Mouse (Mus musculus) hindbrain, embryonic 14.5 days (tissue): ENCODE data around the gene Arih1. TPM values are rescaled to one million over a fixed set of nuclear protein-coding genes. Genes with fewer than 3 reads are reported as not detected.
"Not testable (repeated sequence)": the region's sequence is repeated elsewhere in the genome, so short reads cannot be mapped to it uniquely, and the experiment has no call there.

Experiments used
- ATAC-seq: fragments of 200-750 bp; cut with Nextera tagmentation; 2 replicates; pipeline ENCODE4 v1.8.0; 2017; ENCODE audit warnings: moderate number of reproducible peaks, mild to moderate bottlenecking, moderate TSS enrichment, moderate library complexity; ENCODE audit not compliant: low FRiP score
- DNase-seq: peaks from one replicate; pipeline ENCODE4 v3.0.0-alpha.2; 2015; ENCODE audit warnings: low spot score
- H3K27ac ChIP-seq: fragments of 300-500 bp; sonication (generic); 2 replicates; pipeline ENCODE4 v1.5.1; 2014; ENCODE audit warnings: mild to moderate bottlenecking, moderate library complexity
- H3K27me3 ChIP-seq: fragments of 300-500 bp; sonication (generic); 2 replicates; pipeline ENCODE4 v1.6.1; 2014; ENCODE audit warnings: mild to moderate bottlenecking, low read length, mixed read lengths; ENCODE audit not compliant: control insufficient read depth, insufficient read depth
- H3K36me3 ChIP-seq: fragments of 300-500 bp; sonication (generic); replicated peaks from 2 replicates; pipeline ENCODE4 v1.6.1; 2014; ENCODE audit not compliant: control insufficient read depth, insufficient read depth
- H3K4me1 ChIP-seq: fragments of 300-500 bp; sonication (generic); replicated peaks from 2 replicates; pipeline ENCODE4 v1.6.1; 2014; ENCODE audit warnings: antibody characterized with exemption, low read length, mixed read lengths; ENCODE audit not compliant: control insufficient read depth, insufficient read depth
- H3K4me2 ChIP-seq: fragments of 300-500 bp; sonication (generic); replicated peaks from 2 replicates; pipeline ENCODE4 v1.6.1; 2014; ENCODE audit warnings: mild to moderate bottlenecking, moderate library complexity
- H3K4me3 ChIP-seq: fragments of 300-500 bp; sonication (generic); replicated peaks from 2 replicates; pipeline ENCODE4 v1.5.1; 2014; ENCODE audit warnings: mild to moderate bottlenecking, low read length
- H3K9ac ChIP-seq: fragments of 300-500 bp; sonication (generic); 2 replicates; pipeline ENCODE4 v1.6.1; 2014
- H3K9me3 ChIP-seq: fragments of 300-500 bp; sonication (generic); 2 replicates; pipeline ENCODE4 v1.6.1; 2016; ENCODE audit warnings: low read length; ENCODE audit not compliant: control insufficient read depth
- WGBS: fragments of 180-500 bp; shearing (Covaris S2); extraction: QIAGEN DNeasy Blood & Tissue Kit; methylation state at CpG from one replicate; pipeline ENCODE4 v1.1.7; 2014; 5-methylcytosine and 5-hydroxymethylcytosine counted together
- polyA plus RNA-seq: library from polyadenylated mRNA; unstranded; fragments of >200 nt; fragmentation: Nextera tagmentation; extraction: Ambion mirVana; gene quantifications from 2 replicates; pipeline ENCODE4 v1.2.1, GENCODE M21; 2014

The Arih1 gene
- polyA plus RNA-seq, 1 experiment from 2014 or later, result 18.0 TPM

GRCm38 (mm10) chr9:59358041-59358440 lies 128.4 kb downstream of the Arih1 start:
- 70% methylated on average over 1 of the region's 1 CpGs for WGBS
- not testable (repeated sequence) for H3K36me3 ChIP-seq, H3K4me3 ChIP-seq, H3K9ac ChIP-seq, ATAC-seq, DNase-seq, H3K27ac ChIP-seq, H3K4me2 ChIP-seq, H3K27me3 ChIP-seq, H3K9me3 ChIP-seq, H3K4me1 ChIP-seq

- H3K27me3 ChIP-seq, result no peaks in the 10 kb centered on the region
- H3K27ac ChIP-seq, result peak within 1 kb of the TSS; percentile 87
- H3K4me1 ChIP-seq, result peaks cover 9% of the 10 kb centered on the region
- H3K36me3 ChIP-seq, result no peaks in the 10 kb centered on the region
- H3K9ac ChIP-seq, result peak within 1 kb of the TSS; percentile 87
- H3K4me3 ChIP-seq, result peak within 1 kb of the TSS; percentile 81
- H3K9me3 ChIP-seq, result no peaks in the 10 kb centered on the region
- DNase-seq, result peak; percentile 80
- WGBS, result 2% methylated on average over 31 of the region's 32 CpGs
- peak within 1 kb of the TSS; percentile 79 for H3K4me2 ChIP-seq
- peak; percentile 92 for ATAC-seq
These were observed 133.2 kb downstream of the Arih1 start, which contains the start of gene Bbs4 for GRCm38 (mm10) chr9:59353253-59353639. TSS of gene Bbs4 (minus strand) at chr9:59353508.

- 9% methylated on average over 15 of the region's 15 CpGs for WGBS
- Histone ChIP-seq H3K4me1 (peaks cover 9% of the 10 kb centered on the region), H3K4me2 (peak overlapping the region; percentile 79), H3K9ac (peak overlapping the region; percentile 87), H3K4me3 (peak overlapping the region; percentile 81), H3K27me3 (no peaks in the 10 kb centered on the region), H3K36me3 (no peaks in the 10 kb centered on the region), H3K9me3 (no peaks in the 10 kb centered on the region), H3K27ac (peak overlapping the region; percentile 87)
- ATAC-seq (no peak), DNase-seq (peak; percentile 28)
These were observed 133.7 kb downstream of the Arih1 start for GRCm38 (mm10) chr9:59352586-59353252.

DNA sequence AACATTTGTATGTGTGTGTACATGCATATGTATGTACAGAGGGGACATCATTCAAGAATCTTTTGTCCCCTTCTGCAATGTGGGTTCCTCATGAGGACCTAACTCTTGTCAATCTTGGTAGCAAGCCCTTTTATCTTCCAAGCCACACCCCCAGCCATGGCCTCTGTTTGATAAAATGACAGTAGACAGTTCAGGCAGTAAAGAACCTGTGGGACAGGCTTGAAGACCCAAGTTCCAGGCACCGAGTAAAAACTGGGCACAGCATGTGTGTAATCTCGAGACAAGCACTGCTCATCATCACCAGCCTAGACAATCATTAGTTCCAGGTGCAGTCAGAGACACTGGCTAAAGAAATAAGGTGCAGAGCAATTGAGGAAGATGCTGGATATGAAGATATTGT lies 140.2 kb downstream of the Arih1 start:
- Histone ChIP-seq H3K4me1 (no peaks in the 10 kb centered on the region), H3K36me3 (peaks cover 30% of the 10 kb centered on the region), H3K9me3 (no peaks in the 10 kb centered on the region), H3K4me2 (no peak overlapping the region), H3K9ac (no peak overlapping the region), H3K27me3 (no peaks in the 10 kb centered on the region), H3K27ac (no peak overlapping the region), H3K4me3 (no peak overlapping the region)
- WGBS, result 93% methylated on average over 2 of the region's 2 CpGs
- no peak for DNase-seq
- no peak for ATAC-seq

DNA sequence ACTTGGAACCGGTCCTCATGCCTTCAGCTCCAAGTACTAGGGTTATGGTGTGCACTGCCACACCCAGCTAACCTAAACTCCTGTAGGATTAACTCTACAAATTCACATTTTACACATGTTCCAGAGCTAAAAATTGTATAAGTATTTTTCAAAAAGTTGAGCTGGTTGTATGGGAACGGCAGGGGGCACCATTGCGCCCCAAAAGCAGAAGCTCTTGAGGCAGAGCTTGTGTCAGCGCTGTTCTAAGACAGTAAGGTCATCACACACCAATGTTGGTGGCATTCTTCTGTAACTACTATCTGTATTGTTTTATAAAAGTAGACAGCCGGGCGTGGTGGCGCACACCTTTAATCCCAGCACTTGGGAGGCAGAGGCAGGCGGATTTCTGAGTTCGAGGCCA lies 146.4 kb downstream of the Arih1 start:
- Histone ChIP-seq H3K4me2 (no peak overlapping the region), H3K36me3 (peaks cover 75% of the 10 kb centered on the region), H3K9ac (no peak overlapping the region), H3K27ac (no peak overlapping the region), H3K27me3 (no peaks in the 10 kb centered on the region), H3K4me1 (no peaks in the 10 kb centered on the region), H3K4me3 (no peak overlapping the region), H3K9me3 (no peaks in the 10 kb centered on the region)
- DNase-seq (no peak), ATAC-seq (no peak)
- 90% methylated on average over 9 of the region's 9 CpGs for WGBS

DNA sequence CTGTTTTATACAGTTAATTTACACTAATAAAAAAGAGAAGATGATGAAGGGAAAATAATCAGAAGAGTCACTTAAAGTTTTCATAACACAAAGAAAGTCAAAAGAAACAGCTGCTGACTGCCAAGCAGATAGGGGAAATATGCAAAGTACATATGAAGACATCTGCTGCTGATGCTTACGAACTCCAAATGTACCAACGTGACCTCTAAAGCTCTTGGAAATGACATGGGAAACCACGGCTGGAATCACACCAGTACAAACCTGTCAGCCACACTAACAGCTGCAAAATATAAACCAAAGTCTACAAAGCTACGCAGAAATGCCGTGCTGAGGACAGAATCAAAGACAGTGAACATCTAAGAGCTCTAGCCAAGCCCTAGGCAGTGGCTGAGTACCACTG lies 147.3 kb downstream of the Arih1 start:
- H3K9ac ChIP-seq, result no peak overlapping the region
- no peak overlapping the region for H3K4me3 ChIP-seq
- peaks cover 82% of the 10 kb centered on the region for H3K36me3 ChIP-seq
- no peak for ATAC-seq
- whole genome bisulfite sequencing, result 90% methylated on average over 5 of the region's 5 CpGs
- DNase-seq, result no peak
- no peaks in the 10 kb centered on the region for H3K9me3 ChIP-seq
- H3K4me1 ChIP-seq, result no peaks in the 10 kb centered on the region
- no peak overlapping the region for H3K4me2 ChIP-seq
- no peaks in the 10 kb centered on the region for H3K27me3 ChIP-seq
- H3K27ac ChIP-seq, result no peak overlapping the region

- Histone ChIP-seq H3K4me1 (no peaks in the 10 kb centered on the region), H3K9me3 (no peaks in the 10 kb centered on the region), H3K27ac (no peak overlapping the region), H3K4me2 (no peak overlapping the region), H3K36me3 (peaks cover 81% of the 10 kb centered on the region), H3K27me3 (no peaks in the 10 kb centered on the region), H3K9ac (no peak overlapping the region), H3K4me3 (no peak overlapping the region)
- WGBS, result 81% methylated on average over 5 of the region's 5 CpGs
- ATAC-seq (no peak), DNase-seq (no peak)
These were observed 148.0 kb downstream of the Arih1 start for GRCm38 (mm10) chr9:59338411-59338810.

Other genes starting within 250 kb of the Arih1 start
- 26.8 and 27.5 TPM in 2 replicates for gene Adpgk, start 195.1 kb downstream of the Arih1 start, polyA plus RNA-seq
- gene Bbs4, start 133.1 kb downstream of the Arih1 start, polyA plus RNA-seq, result 38.0 and 40.7 TPM in 2 replicates
- gene Hexa, start 52.9 kb upstream of the Arih1 start, polyA plus RNA-seq, result 66.6 and 67.2 TPM in 2 replicates
- 0.91 and 0.96 TPM in 2 replicates for gene Tmem202, start 53.2 kb upstream of the Arih1 start, polyA plus RNA-seq
- gene Celf6, start 91.3 kb upstream of the Arih1 start, polyA plus RNA-seq, result 35.8 and 36.0 TPM in 2 replicates
- 216 and 219 TPM in 2 replicates for gene Parp6, start 130.7 kb upstream of the Arih1 start, polyA plus RNA-seq
- 861 and 971 TPM in 2 replicates for gene Pkm, start 169.8 kb upstream of the Arih1 start, polyA plus RNA-seq
- gene Gramd2, start 193.5 kb upstream of the Arih1 start, polyA plus RNA-seq, result 2.9 and 6.0 TPM in 2 replicates